Mouse (Mus musculus): ENCODE measurements at regions not wholly inside any gene's neighbourhood (a gene's known extent, or its start where the extent isn't known, plus 50 kb on each side); places are given as distances from the start of the nearest gene placed in this dataset.

- ATAC-seq (replicated peaks; ENCODE audit: low FRiP score, low TSS enrichment, poor library complexity, severe bottlenecking), result no peak
Measured at GRCm38 (mm10) chr12:107036357-107036756, 452.1 kb upstream of the 3110018I06Rik start.

- no peak for ATAC-seq (replicated peaks; ENCODE audit: low FRiP score, low TSS enrichment, poor library complexity, severe bottlenecking)
Measured at GRCm38 (mm10) chr12:107041927-107042652, 446.3 kb upstream of the 3110018I06Rik start.

GRCm38 (mm10) chr12:107046496-107046895, 441.9 kb upstream of the 3110018I06Rik start:
- ATAC-seq (replicated peaks; ENCODE audit: low FRiP score, low TSS enrichment, poor library complexity, severe bottlenecking), result no peak

- ATAC-seq (replicated peaks; ENCODE audit: low FRiP score, low TSS enrichment, poor library complexity, severe bottlenecking), result no peak
Measured at GRCm38 (mm10) chr12:107047059-107047531, 441.3 kb upstream of the 3110018I06Rik start.

- ATAC-seq (replicated peaks; ENCODE audit: low FRiP score, low TSS enrichment, poor library complexity, severe bottlenecking), result no peak
Measured at GRCm38 (mm10) chr12:107050891-107051635, 437.4 kb upstream of the 3110018I06Rik start.

- no peak for ATAC-seq (replicated peaks; ENCODE audit: low FRiP score, low TSS enrichment, poor library complexity, severe bottlenecking)
Measured at GRCm38 (mm10) chr12:107052136-107052535, 436.3 kb upstream of the 3110018I06Rik start.

GRCm38 (mm10) chr12:107056553-107056952, 431.9 kb upstream of the 3110018I06Rik start:
- no peak for ATAC-seq (replicated peaks; ENCODE audit: low FRiP score, low TSS enrichment, poor library complexity, severe bottlenecking)

- ATAC-seq (replicated peaks; ENCODE audit: low FRiP score, low TSS enrichment, poor library complexity, severe bottlenecking), result no peak
Measured at GRCm38 (mm10) chr12:107060514-107060913, 427.9 kb upstream of the 3110018I06Rik start.

- no peak for ATAC-seq (replicated peaks; ENCODE audit: low FRiP score, low TSS enrichment, poor library complexity, severe bottlenecking)
Measured at GRCm38 (mm10) chr12:107067346-107067745, 421.1 kb upstream of the 3110018I06Rik start.

- ATAC-seq (replicated peaks; ENCODE audit: low FRiP score, low TSS enrichment, poor library complexity, severe bottlenecking), result no peak
Measured at GRCm38 (mm10) chr12:107082541-107082940, 405.9 kb upstream of the 3110018I06Rik start.

- no peak for ATAC-seq (replicated peaks; ENCODE audit: low FRiP score, low TSS enrichment, poor library complexity, severe bottlenecking)
Measured at GRCm38 (mm10) chr12:107085058-107085905, 403.1 kb upstream of the 3110018I06Rik start.

GRCm38 (mm10) chr12:107085906-107086655, 402.4 kb upstream of the 3110018I06Rik start:
- no peak for ATAC-seq (replicated peaks; ENCODE audit: low FRiP score, low TSS enrichment, poor library complexity, severe bottlenecking)

GRCm38 (mm10) chr12:107092151-107092550, 396.3 kb upstream of the 3110018I06Rik start:
- no peak for ATAC-seq (replicated peaks; ENCODE audit: low FRiP score, low TSS enrichment, poor library complexity, severe bottlenecking)

- ATAC-seq (replicated peaks; ENCODE audit: low FRiP score, low TSS enrichment, poor library complexity, severe bottlenecking), result no peak
Measured at GRCm38 (mm10) chr12:107093326-107093725, 395.1 kb upstream of the 3110018I06Rik start.

- no peak for ATAC-seq (replicated peaks; ENCODE audit: low FRiP score, low TSS enrichment, poor library complexity, severe bottlenecking)
Measured at GRCm38 (mm10) chr12:107095409-107095808, 393.0 kb upstream of the 3110018I06Rik start.

- no peak for ATAC-seq (replicated peaks; ENCODE audit: low FRiP score, low TSS enrichment, poor library complexity, severe bottlenecking)
Measured at GRCm38 (mm10) chr12:107104570-107104969, 383.9 kb upstream of the 3110018I06Rik start.

GRCm38 (mm10) chr12:107105017-107105416, 383.4 kb upstream of the 3110018I06Rik start:
- no peak for ATAC-seq (replicated peaks; ENCODE audit: low FRiP score, low TSS enrichment, poor library complexity, severe bottlenecking)

- no peak for ATAC-seq (replicated peaks; ENCODE audit: low FRiP score, low TSS enrichment, poor library complexity, severe bottlenecking)
Measured at GRCm38 (mm10) chr12:107111908-107112770, 376.3 kb upstream of the 3110018I06Rik start.

Measured in megakaryocyte-erythroid progenitor cell, adult 5-6 weeks (primary cell).